Mouse (Mus musculus) B cell, adult (primary cell): Measurements from ENCODE around the gene Gm7347. TPM values are rescaled to one million over a fixed set of nuclear protein-coding genes. Genes with fewer than 3 reads are reported as not detected.

Source experiments
- total RNA-seq: library from RNA; stranded (reverse); gene quantifications from 4 replicates; pipeline ENCODE4 v1.2.4, GENCODE M21; 2023; ENCODE audit not compliant: inconsistent age

Gene Gm7347
- total RNA-seq, result not detected in 4 replicates

GRCm38 (mm10) chr5:26058481-26058880 is at the start of gene Gm7347:
Gm7347 (minus strand) TSS chr5:26058581.

GRCm38 (mm10) chr5:26105262-26105661 is 46.9 kb upstream of the Gm7347 start, which contains the start of gene 5031410I06Rik:
5031410I06Rik (minus strand) TSS chr5:26105362.

GRCm38 (mm10) chr5:26089191-26089590 is 30.8 kb upstream of the Gm7347 start, which contains the start of gene Gm10471:
Gm10471 (minus strand) TSS chr5:26089291.

DNA sequence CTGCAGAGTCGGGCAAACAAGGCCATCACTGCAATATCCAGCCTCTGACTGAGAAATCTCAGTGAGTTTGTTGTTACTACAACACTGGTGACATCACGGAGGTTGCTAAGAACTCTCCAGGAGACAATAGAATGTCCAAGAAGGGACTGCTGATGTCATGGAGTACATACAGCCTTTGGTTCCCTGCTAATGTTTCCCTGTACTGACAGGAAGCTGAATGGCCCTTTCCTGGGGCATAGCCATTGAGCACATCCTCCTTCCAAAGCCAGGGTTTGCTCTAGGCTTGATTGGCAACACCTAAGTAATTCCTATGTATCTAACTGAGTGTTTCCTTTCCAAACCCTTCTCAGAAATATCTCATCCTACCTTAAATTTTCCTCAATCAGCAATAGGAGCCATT is 18.9 kb downstream of the Gm7347 start, which contains the start of gene Speer4a:
Speer4a (minus strand) TSS at position 101 of the 400 bp plus-strand sequence.

GRCm38 (mm10) chr5:26022816-26023215 is 35.6 kb downstream of the Gm7347 start, which contains the start of gene Gm5862:
Gm5862 (minus strand) TSS chr5:26022916.

DNA sequence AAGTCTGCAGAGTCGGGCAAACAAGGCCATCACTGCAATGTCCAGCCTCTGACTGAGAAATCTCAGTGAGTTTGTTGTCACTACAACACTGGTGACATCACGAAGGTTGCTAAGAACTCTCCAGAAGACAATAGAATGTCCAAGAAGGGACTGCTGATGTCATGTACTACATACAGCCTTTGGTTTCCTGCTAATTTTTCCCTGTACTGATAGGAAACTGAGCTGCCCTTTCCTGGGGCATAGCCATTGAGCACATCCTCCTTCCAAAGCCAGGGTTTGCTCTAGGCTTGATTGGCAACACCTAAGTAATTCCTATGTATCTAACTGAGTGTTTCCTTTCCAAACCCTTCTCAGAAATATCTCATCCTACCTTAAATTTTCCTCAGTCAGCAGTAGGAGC is 53.7 kb downstream of the Gm7347 start, which contains the start of gene Gm1979:
Gm1979 (minus strand) TSS at position 101 of the 400 bp plus-strand sequence.

Other genes starting within 250 kb of the Gm7347 start
- gene Gm21663, start 116.2 kb downstream of the Gm7347 start, total RNA-seq, result not detected in 4 replicates
- not detected in 4 replicates for gene Gm21671, start 104.2 kb downstream of the Gm7347 start, total RNA-seq
- not detected in 4 replicates for gene Gm21680, start 85.9 kb downstream of the Gm7347 start, total RNA-seq
- gene Gm21698, start 69.9 kb downstream of the Gm7347 start, total RNA-seq, result not detected in 4 replicates
- gene Gm1979, start 53.8 kb downstream of the Gm7347 start, total RNA-seq, result not detected in 4 replicates
- gene Gm5862, start 35.7 kb downstream of the Gm7347 start, total RNA-seq, result not detected in 4 replicates
- not detected in 4 replicates for gene Speer4a, start 19.0 kb downstream of the Gm7347 start, total RNA-seq
- not detected in 4 replicates for gene Gm10471, start 30.7 kb upstream of the Gm7347 start, total RNA-seq
- not detected in 4 replicates for gene 5031410I06Rik, start 46.8 kb upstream of the Gm7347 start, total RNA-seq
- gene Gm10220, start 62.8 kb upstream of the Gm7347 start, total RNA-seq, result not detected in 4 replicates
- not detected in 4 replicates for gene Gm7361, start 199.1 kb upstream of the Gm7347 start, total RNA-seq